Mouse (Mus musculus): ENCODE measurements around the gene Rere. TPM values are rescaled to one million over a fixed set of nuclear protein-coding genes. Genes with fewer than 3 reads are reported as not detected.

Gene Rere
- polyA plus RNA-seq, 1 experiment from 2014 or later: 29.5 TPM

DNA sequence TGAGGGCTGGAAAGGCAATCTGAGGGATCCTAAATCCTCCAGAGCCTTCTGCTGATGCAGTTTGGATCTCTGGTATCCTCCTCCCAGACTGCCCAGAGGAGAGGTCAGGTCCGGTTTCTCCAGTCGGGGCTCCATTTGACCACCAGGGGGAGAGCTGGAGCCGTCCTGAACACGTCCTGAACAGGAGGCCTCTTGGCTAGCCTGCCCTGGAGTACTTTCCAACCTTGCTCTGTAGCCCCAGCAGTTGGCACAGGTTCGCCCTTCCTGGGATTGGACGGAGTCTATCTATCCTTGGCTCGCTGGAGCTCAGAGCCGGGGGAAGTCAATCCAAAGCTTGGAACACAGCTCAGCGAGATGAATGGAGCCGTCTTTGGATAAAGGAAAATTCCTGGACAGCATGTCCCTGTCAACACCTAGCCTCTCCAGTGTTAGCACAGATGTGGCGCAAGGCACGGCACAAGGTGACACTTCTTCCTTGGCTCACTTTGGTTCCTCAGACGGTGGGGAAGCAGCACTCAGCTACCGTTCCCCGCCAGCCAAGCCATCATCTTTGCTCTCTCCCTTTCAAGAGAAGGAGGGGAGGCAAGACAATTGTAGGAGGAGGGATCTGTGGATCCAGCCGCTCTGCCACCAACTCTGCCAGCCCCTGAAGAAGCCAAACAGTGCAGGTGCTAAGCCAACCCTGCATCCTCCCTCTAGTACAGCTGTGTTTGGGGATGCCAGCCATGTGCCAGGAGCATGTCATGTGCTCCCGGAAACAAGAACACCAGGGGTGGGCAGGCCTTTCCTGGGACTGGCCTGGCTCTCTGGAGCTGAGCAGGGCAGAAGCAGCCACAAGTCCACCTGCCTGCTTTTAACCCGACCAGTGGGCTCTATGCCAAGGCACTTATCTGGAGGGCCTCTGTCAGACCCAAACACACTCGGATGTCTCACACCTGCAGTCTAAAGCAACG is 23.9 kb upstream of the Rere start:
- peaks cover 34% of the 10 kb centered on the region for H3K4me1 ChIP-seq (replicated peaks)
- 19% methylated on average over 20 of the region's 20 CpGs for WGBS
- peak; percentile 79 for ATAC-seq (ENCODE audit: insufficient number of reproducible peaks, low FRiP score)
- H3K27me3 ChIP-seq (replicated peaks): no peaks in the 10 kb centered on the region
- H3K27ac ChIP-seq (ENCODE audit: poor library complexity, severe bottlenecking): peak overlapping the region; percentile 46
- H3K4me2 ChIP-seq: 0 out of 2 replicates have a peak overlapping the region, but pooled peaks have one; percentile 7
- H3K36me3 ChIP-seq: peaks cover 23% of the 10 kb centered on the region
- no peaks in the 10 kb centered on the region for H3K9me3 ChIP-seq (replicated peaks)
- H3K4me3 ChIP-seq: no peak overlapping the region
- H3K9ac ChIP-seq: peak overlapping the region; percentile 28; the same call in 1 of the 2 replicates

- Histone ChIP-seq H3K27me3 (replicated peaks) (no peaks in the 10 kb centered on the region), H3K4me3 (no peak overlapping the region), H3K9me3 (replicated peaks) (no peaks in the 10 kb centered on the region), H3K4me1 (replicated peaks) (peaks cover 34% of the 10 kb centered on the region), H3K4me2 (0 out of 2 replicates have a peak overlapping the region, but pooled peaks have one; percentile 7), H3K9ac (peak overlapping the region; percentile 28; the same call in 1 of the 2 replicates), H3K27ac (ENCODE audit: poor library complexity, severe bottlenecking) (peak overlapping the region; percentile 46; the same call in 1 of the 2 replicates), H3K36me3 (peaks cover 24% of the 10 kb centered on the region)
- WGBS: 62% methylated on average over 14 of the region's 14 CpGs
- no peak for ATAC-seq (ENCODE audit: insufficient number of reproducible peaks, low FRiP score)
Observed at GRCm38 (mm10) chr4:150258388-150258787, 23.1 kb upstream of the Rere start.

GRCm38 (mm10) chr4:150259577-150259976 is 21.9 kb upstream of the Rere start:
- ATAC-seq (ENCODE audit: insufficient number of reproducible peaks, low FRiP score): no peak
- no peaks in the 10 kb centered on the region for H3K27me3 ChIP-seq (replicated peaks)
- H3K36me3 ChIP-seq: peaks cover 25% of the 10 kb centered on the region
- H3K9me3 ChIP-seq (replicated peaks): no peaks in the 10 kb centered on the region
- H3K4me3 ChIP-seq: no peak overlapping the region
- WGBS: 88% methylated on average over 7 of the region's 7 CpGs
- peaks cover 34% of the 10 kb centered on the region for H3K4me1 ChIP-seq (replicated peaks)
- no peak overlapping the region for H3K27ac ChIP-seq (ENCODE audit: poor library complexity, severe bottlenecking)
- H3K4me2 ChIP-seq: no peak overlapping the region
- no peak overlapping the region for H3K9ac ChIP-seq

DNA sequence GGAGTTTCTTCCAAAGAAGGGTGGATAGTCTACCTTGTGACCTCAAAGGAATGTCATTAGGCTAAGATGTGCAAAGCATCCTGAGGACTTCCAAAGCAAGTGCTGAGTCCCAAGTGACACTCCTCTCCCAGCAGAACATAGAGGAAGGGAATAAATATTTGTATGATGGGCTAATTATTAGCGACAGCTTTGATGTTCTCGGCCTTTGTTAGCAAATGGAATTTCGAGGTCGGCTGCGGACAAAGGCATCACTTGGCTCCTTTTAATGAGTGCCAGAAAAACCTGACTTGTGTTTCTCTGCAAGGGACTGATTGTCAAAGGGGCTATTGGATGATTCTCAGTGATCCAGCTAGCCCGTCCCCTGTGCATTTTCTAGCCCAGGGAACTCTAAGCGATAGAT is 21.3 kb upstream of the Rere start:
- Histone ChIP-seq H3K9me3 (replicated peaks) (no peaks in the 10 kb centered on the region), H3K4me1 (replicated peaks) (peaks cover 31% of the 10 kb centered on the region), H3K4me3 (no peak overlapping the region), H3K27ac (ENCODE audit: poor library complexity, severe bottlenecking) (no peak overlapping the region), H3K27me3 (replicated peaks) (no peaks in the 10 kb centered on the region), H3K36me3 (peaks cover 20% of the 10 kb centered on the region), H3K4me2 (no peak overlapping the region), H3K9ac (no peak overlapping the region)
- no peak for ATAC-seq (ENCODE audit: insufficient number of reproducible peaks, low FRiP score)
- 81% methylated on average over 7 of the region's 7 CpGs for WGBS

DNA sequence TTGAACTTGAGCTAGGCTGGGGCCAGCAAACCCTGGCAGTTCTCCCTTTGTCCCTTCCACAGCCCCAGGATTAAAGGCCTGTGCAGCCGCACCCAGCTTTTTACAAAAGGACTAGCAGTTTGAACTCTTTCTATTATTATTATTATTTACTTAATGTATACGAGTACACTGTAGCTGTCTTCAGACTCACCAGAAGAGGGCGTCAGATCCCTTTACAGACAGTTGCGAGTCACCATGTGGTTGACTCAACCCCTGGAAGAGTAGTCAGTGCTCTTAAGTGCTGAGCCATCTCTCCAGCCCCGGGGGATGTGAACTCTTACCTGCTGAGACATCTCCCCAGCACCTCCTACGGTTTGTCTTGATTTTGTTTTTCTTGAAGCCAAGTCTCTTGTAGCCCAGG is 20.7 kb upstream of the Rere start:
- Histone ChIP-seq H3K27me3 (replicated peaks) (no peaks in the 10 kb centered on the region), H3K9me3 (replicated peaks) (no peaks in the 10 kb centered on the region), H3K4me1 (replicated peaks) (peaks cover 31% of the 10 kb centered on the region), H3K4me3 (no peak overlapping the region), H3K36me3 (peaks cover 18% of the 10 kb centered on the region), H3K27ac (ENCODE audit: poor library complexity, severe bottlenecking) (no peak overlapping the region), H3K4me2 (no peak overlapping the region), H3K9ac (no peak overlapping the region)
- ATAC-seq (ENCODE audit: insufficient number of reproducible peaks, low FRiP score): no peak
- whole genome bisulfite sequencing: 38% methylated on average over 6 of the region's 6 CpGs

DNA sequence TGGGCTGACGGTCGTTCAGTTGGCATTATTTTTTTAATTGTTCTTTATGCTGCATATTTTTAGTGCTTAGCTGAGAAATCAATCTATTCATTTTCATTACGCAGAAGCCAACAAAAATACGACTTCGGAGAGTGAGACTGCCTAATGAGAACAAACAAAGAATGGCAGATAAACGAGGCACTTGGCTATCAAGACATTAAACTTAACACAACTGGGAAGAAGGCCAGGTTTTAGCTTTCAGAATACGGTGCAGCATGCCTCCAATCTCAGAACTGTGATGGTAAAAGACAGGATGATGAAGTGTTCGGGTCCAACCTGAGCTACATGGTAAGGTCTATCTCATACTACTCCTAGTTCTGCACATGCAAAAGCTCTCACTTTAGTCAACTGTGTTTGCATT is 19.1 kb upstream of the Rere start:
- no peak for ATAC-seq (ENCODE audit: insufficient number of reproducible peaks, low FRiP score)
- Histone ChIP-seq H3K9ac (no peak overlapping the region), H3K27me3 (replicated peaks) (no peaks in the 10 kb centered on the region), H3K27ac (ENCODE audit: poor library complexity, severe bottlenecking) (no peak overlapping the region), H3K4me1 (replicated peaks) (peaks cover 28% of the 10 kb centered on the region), H3K9me3 (replicated peaks) (no peaks in the 10 kb centered on the region), H3K36me3 (peaks cover 13% of the 10 kb centered on the region), H3K4me2 (no peak overlapping the region), H3K4me3 (no peak overlapping the region)
- 75% methylated on average over 8 of the region's 8 CpGs for WGBS

GRCm38 (mm10) chr4:150264903-150265302 is 16.5 kb upstream of the Rere start:
- Histone ChIP-seq H3K36me3 (peaks cover 13% of the 10 kb centered on the region), H3K27ac (ENCODE audit: poor library complexity, severe bottlenecking) (no peak overlapping the region), H3K9ac (no peak overlapping the region), H3K4me1 (replicated peaks) (peaks cover 23% of the 10 kb centered on the region), H3K9me3 (replicated peaks) (no peaks in the 10 kb centered on the region), H3K4me3 (no peak overlapping the region), H3K4me2 (no peak overlapping the region), H3K27me3 (replicated peaks) (no peaks in the 10 kb centered on the region)
- ATAC-seq (ENCODE audit: insufficient number of reproducible peaks, low FRiP score): no peak
- 55% methylated on average over 7 of the region's 7 CpGs for WGBS

DNA sequence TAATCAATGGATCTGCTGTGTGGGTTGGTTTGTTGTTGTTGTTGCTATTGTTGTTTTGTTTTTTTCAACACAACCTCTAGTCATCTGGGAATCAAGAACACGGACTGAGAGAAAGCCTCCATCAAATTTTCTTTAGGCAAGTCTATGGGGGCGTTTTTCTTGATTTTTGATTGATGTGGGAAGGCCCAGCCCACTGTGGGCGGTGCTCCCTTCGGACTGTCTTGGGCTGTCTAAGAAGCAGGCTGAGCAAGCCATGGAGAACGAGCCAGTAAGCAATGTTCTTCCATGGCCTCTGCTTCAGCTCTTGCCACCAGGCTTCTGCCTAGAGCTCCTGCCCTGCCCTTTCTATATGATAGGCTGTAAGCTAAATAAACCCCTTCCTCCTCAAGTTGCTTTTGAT is 16.0 kb upstream of the Rere start:
- peaks cover 13% of the 10 kb centered on the region for H3K36me3 ChIP-seq
- 72% methylated on average over 5 of the region's 5 CpGs for WGBS

GRCm38 (mm10) chr4:150266655-150267223 is 14.7 kb upstream of the Rere start:
- Histone ChIP-seq H3K27ac (ENCODE audit: poor library complexity, severe bottlenecking) (no peak overlapping the region), H3K9ac (no peak overlapping the region), H3K9me3 (replicated peaks) (no peaks in the 10 kb centered on the region), H3K4me3 (no peak overlapping the region), H3K27me3 (replicated peaks) (no peaks in the 10 kb centered on the region), H3K4me1 (replicated peaks) (peaks cover 19% of the 10 kb centered on the region), H3K36me3 (peaks cover 13% of the 10 kb centered on the region), H3K4me2 (no peak overlapping the region)
- ATAC-seq (ENCODE audit: insufficient number of reproducible peaks, low FRiP score): no peak
- WGBS: 74% methylated on average over 21 of the region's 21 CpGs

More for the DNA sequence above, 16.0 kb upstream of the Rere start:
- no peak overlapping the region for H3K9ac ChIP-seq
- ATAC-seq (ENCODE audit: insufficient number of reproducible peaks, low FRiP score): no peak
- H3K9me3 ChIP-seq (replicated peaks): no peaks in the 10 kb centered on the region
- no peaks in the 10 kb centered on the region for H3K27me3 ChIP-seq (replicated peaks)
- H3K4me3 ChIP-seq: no peak overlapping the region
- H3K27ac ChIP-seq (ENCODE audit: poor library complexity, severe bottlenecking): no peak overlapping the region
- H3K4me2 ChIP-seq: no peak overlapping the region
- peaks cover 26% of the 10 kb centered on the region for H3K4me1 ChIP-seq (replicated peaks)

DNA sequence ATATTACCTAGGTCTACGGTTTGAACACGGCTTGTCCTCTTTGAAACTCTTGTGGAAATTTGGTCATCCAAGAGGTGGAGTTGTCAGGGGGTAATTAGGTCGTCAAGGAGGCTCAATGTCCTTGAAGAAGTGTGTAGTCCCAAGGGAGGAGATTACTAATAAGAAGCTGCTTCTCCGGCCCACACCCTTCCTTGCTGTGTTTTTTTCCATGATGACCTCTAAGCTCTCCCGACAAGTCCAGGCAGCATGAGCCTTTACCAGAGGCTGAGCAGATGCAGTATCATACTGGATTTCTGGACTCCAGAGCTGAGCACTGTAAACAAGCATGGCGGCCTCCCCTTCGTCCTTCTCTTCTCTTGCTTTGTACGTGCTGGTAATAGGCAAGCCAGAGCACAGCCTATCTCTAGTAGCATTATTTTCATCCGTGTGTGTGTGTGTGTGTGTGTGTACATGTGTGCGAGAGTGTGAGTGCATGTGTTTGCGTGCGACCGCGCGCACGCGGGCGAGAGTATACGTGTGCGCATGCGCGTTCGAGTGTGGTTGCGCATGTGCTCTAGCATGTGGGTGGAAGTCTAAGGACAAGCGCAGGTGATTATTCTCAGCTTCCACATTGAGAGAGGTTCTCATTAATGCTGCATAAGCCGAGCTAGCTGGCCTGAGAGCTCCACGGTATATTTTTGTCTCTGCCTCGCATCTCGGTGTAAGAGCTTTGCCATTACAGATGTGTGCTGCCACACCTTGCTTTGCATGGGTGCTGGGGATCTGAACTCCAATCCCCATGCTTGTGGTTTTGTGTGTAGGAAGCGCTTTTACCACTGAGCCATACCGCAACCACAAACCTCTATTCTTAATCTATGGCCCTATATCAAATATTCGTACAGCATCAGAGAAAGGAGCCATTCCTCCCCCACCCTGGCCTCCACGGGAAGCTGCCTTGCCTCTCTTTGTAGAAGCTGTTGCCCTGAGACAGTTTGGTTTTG is 12.5 kb upstream of the Rere start:
- ATAC-seq (ENCODE audit: insufficient number of reproducible peaks, low FRiP score): no peak
- Histone ChIP-seq H3K9ac (0 out of 2 replicates have a peak overlapping the region, but pooled peaks have one; percentile 29), H3K4me3 (no peak overlapping the region), H3K4me2 (no peak overlapping the region), H3K4me1 (replicated peaks) (peaks cover 37% of the 10 kb centered on the region), H3K9me3 (replicated peaks) (no peaks in the 10 kb centered on the region), H3K27me3 (replicated peaks) (no peaks in the 10 kb centered on the region), H3K36me3 (no peaks in the 10 kb centered on the region), H3K27ac (ENCODE audit: poor library complexity, severe bottlenecking) (peak overlapping the region; percentile 72)
- 81% methylated on average over 33 of the region's 33 CpGs for WGBS
